Mouse (Mus musculus) heart, embryonic 11.5 days (tissue): ENCODE measurements around the gene Acp5. TPM values are rescaled to one million over a fixed set of nuclear protein-coding genes. Genes with fewer than 3 reads are reported as not detected.

Experiments used
- ATAC-seq: fragments of 200-750 bp; cut with Nextera tagmentation; replicated peaks from 2 replicates; pipeline ENCODE4 v1.8.0; 2017; ENCODE audit warnings: moderate library complexity; ENCODE audit not compliant: insufficient number of reproducible peaks, low FRiP score, low TSS enrichment
- H3K27ac ChIP-seq: fragments of 300-500 bp; sonication (generic); 2 replicates; pipeline ENCODE4 v1.5.1; 2014; ENCODE audit warnings: mild to moderate bottlenecking, low read depth, low read length
- H3K27me3 ChIP-seq: fragments of 300-500 bp; sonication (generic); 2 replicates; pipeline ENCODE4 v1.6.1; 2014; ENCODE audit warnings: mild to moderate bottlenecking, low read length, mixed read lengths; ENCODE audit not compliant: control insufficient read depth, insufficient read depth
- H3K36me3 ChIP-seq: fragments of 300-500 bp; sonication (generic); 2 replicates; pipeline ENCODE4 v1.6.1; 2014; ENCODE audit warnings: mild to moderate bottlenecking, low read length, moderate library complexity, mixed read lengths; ENCODE audit not compliant: control insufficient read depth, insufficient read depth
- H3K4me1 ChIP-seq: fragments of 300-500 bp; sonication (generic); 2 replicates; pipeline ENCODE4 v1.6.1; 2014; ENCODE audit warnings: low read length; ENCODE audit not compliant: control insufficient read depth, insufficient read depth
- H3K4me2 ChIP-seq: fragments of 300-500 bp; sonication (generic); 2 replicates; pipeline ENCODE4 v1.6.1; 2014; ENCODE audit warnings: mild to moderate bottlenecking, moderate library complexity
- H3K4me3 ChIP-seq: fragments of 300-500 bp; sonication (generic); 2 replicates; pipeline ENCODE4 v1.5.1; 2014; ENCODE audit warnings: low read depth, low read length
- H3K9ac ChIP-seq: fragments of 300-500 bp; sonication (generic); 2 replicates; pipeline ENCODE4 v1.6.1; 2014; ENCODE audit warnings: mild to moderate bottlenecking, low read depth, low read length, moderate library complexity
- H3K9me3 ChIP-seq: fragments of 300-500 bp; sonication (generic); replicated peaks from 2 replicates; pipeline ENCODE4 v1.6.1; 2016; ENCODE audit warnings: low read length; ENCODE audit not compliant: control insufficient read depth
- WGBS: fragments of 180-500 bp; shearing (Covaris S2); extraction: QIAGEN DNeasy Blood & Tissue Kit; methylation state at CpG from one replicate; pipeline ENCODE4 v1.1.7; 2014; ENCODE audit not compliant: insufficient replicate concordance; 5-methylcytosine and 5-hydroxymethylcytosine counted together
- polyA plus RNA-seq: library from polyadenylated mRNA; unstranded; fragments of >200 nt; fragmentation: Nextera tagmentation; extraction: Ambion mirVana; gene quantifications from 2 replicates; pipeline ENCODE4 v1.2.1, GENCODE M21; 2014

The Acp5 gene
- polyA plus RNA-seq, 1 experiment from 2014 or later, result 68.9 TPM

- Histone ChIP-seq H3K9ac (peak overlapping the region; percentile 76), H3K27me3 (peaks cover 9% of the 10 kb centered on the region; the same call in 1 of the 2 replicates), H3K36me3 (no peaks in the 10 kb centered on the region), H3K9me3 (no peaks in the 10 kb centered on the region), H3K27ac (peak overlapping the region; percentile 67; the same call in 1 of the 2 replicates), H3K4me1 (peaks cover 10% of the 10 kb centered on the region; the same call in 1 of the 2 replicates), H3K4me2 (peak overlapping the region; percentile 86), H3K4me3 (peak overlapping the region; percentile 41)
- WGBS, result 1% methylated on average over 24 of the region's 24 CpGs
- peak; percentile 62 for ATAC-seq
Observed at GRCm38 (mm10) chr9:22095854-22096307, 39.6 kb downstream of the Acp5 start.

GRCm38 (mm10) chr9:22092746-22093145 is 42.8 kb downstream of the Acp5 start:
- Histone ChIP-seq H3K4me2 (no peak overlapping the region), H3K4me3 (no peak overlapping the region), H3K9ac (no peak overlapping the region), H3K27ac (no peak overlapping the region), H3K27me3 (no peaks in the 10 kb centered on the region), H3K9me3 (no peaks in the 10 kb centered on the region), H3K36me3 (no peaks in the 10 kb centered on the region), H3K4me1 (0 out of 2 replicates have a peak, but pooled peaks cover 2% of the 10 kb centered on the region)
- ATAC-seq, result no peak
- 85% methylated on average over 6 of the region's 6 CpGs for WGBS

GRCm38 (mm10) chr9:22089986-22090385 is 45.5 kb downstream of the Acp5 start:
- Histone ChIP-seq H3K27ac (no peak overlapping the region), H3K9me3 (no peaks in the 10 kb centered on the region), H3K4me2 (no peak overlapping the region), H3K27me3 (no peaks in the 10 kb centered on the region), H3K4me3 (no peak overlapping the region), H3K4me1 (peaks cover 4% of the 10 kb centered on the region; the same call in 1 of the 2 replicates), H3K9ac (no peak overlapping the region), H3K36me3 (no peaks in the 10 kb centered on the region)
- WGBS, result 78% methylated on average over 7 of the region's 7 CpGs
- ATAC-seq, result no peak

- no peaks in the 10 kb centered on the region for H3K9me3 ChIP-seq
- no peaks in the 10 kb centered on the region for H3K36me3 ChIP-seq
- H3K4me1 ChIP-seq, result peaks cover 4% of the 10 kb centered on the region; the same call in 1 of the 2 replicates
- ATAC-seq, result no peak
- WGBS, result 98% methylated on average over 7 of the region's 7 CpGs
- H3K27ac ChIP-seq, result no peak overlapping the region
- H3K27me3 ChIP-seq, result no peaks in the 10 kb centered on the region
- no peak overlapping the region for H3K4me3 ChIP-seq
- no peak overlapping the region for H3K4me2 ChIP-seq
- no peak overlapping the region for H3K9ac ChIP-seq
Observed at GRCm38 (mm10) chr9:22089281-22089680, 46.2 kb downstream of the Acp5 start.

GRCm38 (mm10) chr9:22087034-22087618 is 48.4 kb downstream of the Acp5 start:
- H3K4me3 ChIP-seq, result no peak overlapping the region
- no peak for ATAC-seq
- no peaks in the 10 kb centered on the region for H3K9me3 ChIP-seq
- no peak overlapping the region for H3K27ac ChIP-seq
- 0 out of 2 replicates have a peak, but pooled peaks cover 3% of the 10 kb centered on the region for H3K36me3 ChIP-seq
- no peak overlapping the region for H3K4me2 ChIP-seq
- H3K4me1 ChIP-seq, result peaks cover 4% of the 10 kb centered on the region; the same call in 1 of the 2 replicates
- no peak overlapping the region for H3K9ac ChIP-seq
- H3K27me3 ChIP-seq, result no peaks in the 10 kb centered on the region
- 77% methylated on average over 2 of the region's 2 CpGs for WGBS

- ATAC-seq, result no peak
- WGBS, result 79% methylated on average over 6 of the region's 6 CpGs
Observed at GRCm38 (mm10) chr9:22086012-22086411, 49.5 kb downstream of the Acp5 start.

GRCm38 (mm10) chr9:22085022-22085834 is 50.3 kb downstream of the Acp5 start, which contains the start of gene Ecsit:
Gene Ecsit (minus strand): TSS chr9:22085438.
- Histone ChIP-seq H3K9ac (peak within 1 kb of the TSS; percentile 84), H3K9me3 (no peaks in the 10 kb centered on the region), H3K4me2 (peak within 1 kb of the TSS; percentile 85), H3K36me3 (peaks cover 5% of the 10 kb centered on the region; the same call in 1 of the 2 replicates), H3K27me3 (no peaks in the 10 kb centered on the region), H3K4me1 (peaks cover 4% of the 10 kb centered on the region; the same call in 1 of the 2 replicates), H3K4me3 (peak within 1 kb of the TSS; percentile 86), H3K27ac (peak within 1 kb of the TSS; percentile 80)
- WGBS, result 1% methylated on average over 48 of the region's 48 CpGs
- ATAC-seq, result peak; percentile 97

More at GRCm38 (mm10) chr9:22086012-22086411, 49.5 kb downstream of the Acp5 start:
- H3K27ac ChIP-seq, result peak overlapping the region; percentile 80; the same call in 1 of the 2 replicates
- peak overlapping the region; percentile 83 for H3K9ac ChIP-seq
- H3K4me2 ChIP-seq, result peak overlapping the region; percentile 85
- no peaks in the 10 kb centered on the region for H3K27me3 ChIP-seq
- 0 out of 2 replicates have a peak, but pooled peaks cover 3% of the 10 kb centered on the region for H3K36me3 ChIP-seq
- H3K4me3 ChIP-seq, result peak overlapping the region; percentile 86
- H3K9me3 ChIP-seq, result no peaks in the 10 kb centered on the region
- peaks cover 4% of the 10 kb centered on the region; the same call in 1 of the 2 replicates for H3K4me1 ChIP-seq

- Histone ChIP-seq H3K9me3 (no peaks in the 10 kb centered on the region), H3K27me3 (no peaks in the 10 kb centered on the region), H3K36me3 (peaks cover 5% of the 10 kb centered on the region; the same call in 1 of the 2 replicates), H3K27ac (no peak overlapping the region), H3K4me2 (peak overlapping the region; percentile 85), H3K4me3 (peak overlapping the region; percentile 86), H3K9ac (peak overlapping the region; percentile 84), H3K4me1 (peaks cover 4% of the 10 kb centered on the region; the same call in 1 of the 2 replicates)
- WGBS, result 34% methylated on average over 4 of the region's 4 CpGs
- peak; percentile 46; the same call in 1 of the 2 replicates for ATAC-seq
Observed at GRCm38 (mm10) chr9:22084667-22085021, 50.9 kb downstream of the Acp5 start.
